Mouse (Mus musculus) B cell, adult 2 months (primary cell): ENCODE data around the gene Tor2a.

Experiments
- DNase-seq, 2 experiments: peaks; one replicate each; pipeline ENCODE4 v3.0.0; 2022

Tor2a gene

DNA sequence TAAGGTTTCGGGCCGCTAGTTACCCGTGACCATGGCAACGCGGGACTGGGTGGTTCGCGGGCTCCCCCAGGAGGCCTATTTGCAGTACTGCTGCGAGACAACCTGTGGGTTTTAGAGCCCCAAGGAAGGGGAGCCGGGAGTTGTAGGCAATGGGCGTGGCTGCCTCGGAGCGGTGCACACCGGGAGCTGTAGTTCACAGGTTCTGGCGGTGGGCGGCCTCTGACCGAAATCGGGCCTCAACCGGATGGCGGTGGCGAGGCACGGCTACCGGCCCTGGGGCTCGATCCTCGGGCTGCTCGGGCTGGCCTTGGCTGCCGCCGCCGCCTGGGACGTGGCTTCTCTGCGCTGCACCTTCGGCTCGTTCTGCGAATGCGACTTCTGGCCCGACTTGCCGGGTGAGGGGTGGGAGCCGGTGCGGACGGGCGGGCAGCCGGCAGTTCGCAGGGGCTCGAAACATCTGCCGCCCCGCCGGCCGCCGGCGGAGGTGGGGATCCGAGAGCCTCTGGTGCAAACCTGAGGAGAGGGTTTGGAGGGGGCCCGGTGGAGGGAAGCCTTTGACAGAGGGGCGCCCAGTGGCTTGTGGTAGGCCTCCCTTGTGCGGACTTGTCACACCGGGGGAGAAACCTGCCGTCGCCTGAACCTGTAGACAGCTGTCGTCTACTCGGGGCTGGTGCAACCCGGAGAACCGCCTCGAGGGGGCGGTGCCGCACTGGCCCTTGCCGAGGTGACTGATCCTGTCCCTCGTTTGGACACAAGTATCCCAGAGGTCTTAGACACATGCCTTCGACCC, at the start of gene Tor2a:
Gene Tor2a, plus strand, starts transcription at position 179 of the 790 bp plus-strand sequence.
- DNase-seq: peak; percentile 97 to 99

DNA sequence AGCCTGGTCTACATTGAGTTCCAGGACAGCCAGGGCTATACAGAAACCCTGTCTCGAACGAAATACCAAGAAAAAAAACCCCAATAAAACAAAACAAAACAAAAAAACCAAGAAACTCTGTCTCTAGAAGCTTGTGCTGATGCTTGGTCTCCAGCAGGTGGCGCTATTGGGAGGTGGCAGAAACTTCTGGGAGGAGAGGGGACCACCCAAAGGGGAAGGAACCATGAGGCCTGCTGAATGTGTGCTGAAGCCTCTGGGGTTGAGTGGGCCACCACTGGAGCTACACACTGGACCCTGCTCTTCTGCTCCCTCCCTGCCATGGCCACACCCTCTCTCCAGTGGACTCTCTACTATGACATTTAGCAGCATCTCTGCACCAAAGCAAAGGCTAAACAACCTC, 48.4 kb upstream of the Tor2a start:
- DNase-seq: peak; percentile 84 to 86

DNA sequence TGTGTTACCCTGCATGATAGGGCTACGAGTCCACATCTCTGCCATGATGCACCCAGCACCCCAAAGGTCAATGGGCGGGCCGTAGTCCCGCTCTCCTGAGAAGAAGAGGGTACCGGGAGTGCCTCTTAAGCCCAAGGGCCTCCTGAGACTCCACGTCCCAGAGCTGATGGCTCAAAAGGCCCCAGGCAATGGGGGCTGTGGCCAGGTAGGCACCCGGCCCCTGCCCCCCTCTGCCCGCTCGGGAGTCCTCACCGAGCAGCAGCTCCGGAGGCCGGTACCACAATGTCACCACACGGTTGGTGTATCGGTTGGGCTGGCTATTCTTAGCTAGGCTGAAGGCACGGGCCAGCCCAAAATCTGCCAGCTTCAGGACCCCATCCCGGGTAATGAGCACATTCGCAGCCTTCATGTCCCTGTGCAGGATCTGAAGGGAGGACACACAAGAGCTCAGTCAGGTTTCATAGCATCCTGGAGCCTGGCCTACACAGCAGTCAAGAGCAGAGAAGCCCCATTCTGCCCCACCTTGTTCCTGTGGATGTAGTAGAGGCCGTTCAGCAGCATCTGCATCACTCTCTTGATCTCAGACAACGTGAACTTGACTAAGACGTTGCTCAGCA, 47.4 kb upstream of the Tor2a start:
- DNase-seq: no peak

DNA sequence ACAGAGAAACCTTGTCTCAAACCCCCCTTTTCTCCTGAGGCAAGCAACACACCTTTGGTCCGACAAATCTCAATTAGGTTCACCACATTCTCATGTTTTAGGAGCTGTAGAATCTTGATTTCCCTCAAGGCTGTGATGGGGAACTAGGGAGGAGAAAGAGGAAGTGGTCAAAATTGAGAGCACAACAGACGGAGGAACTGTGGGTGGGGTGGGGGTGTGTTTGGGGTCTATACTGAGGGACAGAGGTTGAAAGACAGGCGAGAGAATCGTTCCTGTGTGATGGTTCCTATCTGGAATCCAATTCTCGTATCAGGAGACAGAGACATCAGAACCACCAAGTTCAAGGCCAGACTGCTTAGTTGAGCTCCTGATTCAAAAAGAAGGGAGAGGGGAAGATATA, 46.6 kb upstream of the Tor2a start:
- DNase-seq: peak; percentile 58 to 68

DNA sequence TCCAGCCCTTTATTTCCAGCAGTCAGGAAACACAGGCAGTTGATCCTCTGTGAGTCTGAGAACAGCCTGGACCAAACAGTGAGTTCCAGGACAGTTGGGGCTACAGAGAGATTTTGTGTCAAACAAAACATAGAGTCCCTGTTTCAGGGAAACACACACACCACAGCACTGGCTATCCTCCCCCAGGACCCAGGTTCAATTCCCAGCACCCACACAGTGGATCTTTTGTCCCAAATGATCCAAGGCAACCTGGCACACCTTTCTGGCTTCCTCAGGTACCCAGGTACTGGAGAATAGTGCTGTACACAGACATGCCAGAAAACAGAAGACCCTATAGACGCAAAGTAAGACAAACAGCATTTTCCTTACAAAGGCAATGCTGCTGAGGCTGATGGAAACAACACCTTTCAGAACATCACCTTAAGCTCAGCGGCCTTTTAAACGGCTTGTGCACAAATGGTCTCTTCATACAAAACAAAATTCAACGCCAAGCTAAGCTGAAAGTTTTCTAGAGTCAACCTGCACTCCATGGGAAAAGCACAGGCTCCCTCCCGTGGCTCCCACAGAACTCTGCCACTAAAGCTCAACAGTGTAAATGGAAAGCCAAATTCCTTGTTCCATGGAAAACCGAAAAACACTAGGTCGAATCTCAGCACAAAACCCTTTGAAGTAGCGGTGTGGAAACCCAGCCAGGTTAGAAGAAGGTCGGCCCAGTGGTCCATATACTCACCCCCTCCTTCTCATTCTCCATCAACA, 45.6 kb upstream of the Tor2a start:
- DNase-seq: no peak

DNA sequence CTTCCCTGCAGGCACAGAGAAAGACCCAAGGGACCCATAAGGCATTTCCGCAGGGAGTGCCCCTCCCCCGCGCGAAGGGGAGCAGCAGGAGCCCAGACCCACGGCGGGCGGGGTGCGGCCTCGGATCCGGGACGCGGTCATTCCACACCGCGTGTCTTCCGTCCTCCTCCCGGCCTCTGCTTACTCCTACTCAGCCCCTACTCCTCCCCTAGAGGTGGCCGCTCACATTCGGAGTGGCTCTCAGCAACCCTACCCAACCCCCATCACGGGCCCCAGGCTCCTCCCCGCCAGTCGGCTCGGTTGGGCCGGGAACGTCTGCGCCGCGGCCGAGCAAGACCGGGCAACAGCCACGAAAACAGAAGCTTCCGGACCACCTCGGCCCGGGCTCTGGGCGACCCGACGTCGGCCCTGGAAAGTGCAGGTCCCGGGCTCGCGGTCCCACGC, 44.9 kb upstream of the Tor2a start:
- DNase-seq: peak; percentile 71 to 72

DNA sequence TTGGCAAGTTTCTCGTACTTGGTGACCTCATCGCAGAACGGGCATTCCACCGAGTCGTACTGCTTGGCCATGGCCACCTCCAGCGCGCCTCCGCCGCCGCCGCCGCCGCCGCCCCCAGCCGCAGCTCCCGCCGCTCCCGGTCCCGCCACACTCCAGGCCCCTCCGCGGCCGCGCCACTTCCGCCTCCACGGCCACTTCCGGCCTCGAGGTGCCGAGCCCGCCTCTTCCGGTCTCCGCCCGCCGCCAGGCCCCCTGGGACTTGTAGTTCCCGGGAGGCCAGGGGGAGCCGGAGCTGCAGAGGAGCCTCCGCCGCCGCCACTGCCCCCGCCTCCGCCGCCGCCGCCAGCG, 44.5 kb upstream of the Tor2a start:
- DNase-seq: peak; percentile 99

DNA sequence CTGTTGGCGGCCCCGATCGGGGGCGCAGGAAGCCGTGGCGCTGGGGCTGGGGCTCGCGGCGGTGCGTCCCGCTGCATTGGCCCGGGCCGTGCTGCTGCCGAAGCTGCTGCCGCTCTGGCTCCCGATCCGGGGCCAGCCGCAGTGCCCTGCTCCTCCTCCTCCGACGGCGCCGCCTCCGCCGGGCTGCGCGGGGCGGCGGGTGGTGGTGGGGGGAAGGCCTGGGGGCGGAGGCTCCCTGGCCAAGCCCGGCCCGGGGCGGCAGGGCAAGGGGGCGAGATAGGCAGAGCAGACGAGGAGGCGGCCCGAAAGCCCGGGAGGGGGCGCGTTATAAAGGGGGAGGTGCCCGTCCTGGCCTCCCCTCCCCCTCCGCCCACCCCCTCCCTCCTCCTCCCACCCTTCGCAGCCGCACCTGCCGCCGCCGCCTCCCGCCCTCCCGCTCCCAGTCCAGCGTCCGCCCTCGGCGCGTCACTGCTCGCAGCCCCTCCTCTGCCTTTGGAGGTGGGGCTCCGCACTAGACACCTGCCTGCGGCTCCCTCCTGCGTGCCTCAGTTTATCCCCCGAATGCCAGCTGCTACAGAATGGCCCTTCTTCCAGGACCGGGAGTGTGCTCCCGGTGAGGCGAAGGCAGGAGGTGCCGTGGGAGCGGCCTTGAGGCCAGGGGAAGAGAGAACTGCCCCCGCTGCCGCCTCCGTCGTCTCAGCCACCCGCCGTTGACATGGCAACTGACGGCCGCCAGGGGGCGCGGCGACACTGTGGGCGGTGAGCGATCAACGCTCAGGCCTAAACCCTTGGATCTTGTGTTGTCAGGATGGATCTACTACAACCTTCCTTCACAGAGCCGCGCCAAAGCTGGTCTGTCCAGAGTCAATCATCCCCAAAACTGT, 43.9 kb upstream of the Tor2a start, which contains the start of gene Cdk9:
Gene Cdk9, minus strand, starts transcription at position 143 of the 884 bp plus-strand sequence.
- DNase-seq: peak; percentile 97 to 98

DNA sequence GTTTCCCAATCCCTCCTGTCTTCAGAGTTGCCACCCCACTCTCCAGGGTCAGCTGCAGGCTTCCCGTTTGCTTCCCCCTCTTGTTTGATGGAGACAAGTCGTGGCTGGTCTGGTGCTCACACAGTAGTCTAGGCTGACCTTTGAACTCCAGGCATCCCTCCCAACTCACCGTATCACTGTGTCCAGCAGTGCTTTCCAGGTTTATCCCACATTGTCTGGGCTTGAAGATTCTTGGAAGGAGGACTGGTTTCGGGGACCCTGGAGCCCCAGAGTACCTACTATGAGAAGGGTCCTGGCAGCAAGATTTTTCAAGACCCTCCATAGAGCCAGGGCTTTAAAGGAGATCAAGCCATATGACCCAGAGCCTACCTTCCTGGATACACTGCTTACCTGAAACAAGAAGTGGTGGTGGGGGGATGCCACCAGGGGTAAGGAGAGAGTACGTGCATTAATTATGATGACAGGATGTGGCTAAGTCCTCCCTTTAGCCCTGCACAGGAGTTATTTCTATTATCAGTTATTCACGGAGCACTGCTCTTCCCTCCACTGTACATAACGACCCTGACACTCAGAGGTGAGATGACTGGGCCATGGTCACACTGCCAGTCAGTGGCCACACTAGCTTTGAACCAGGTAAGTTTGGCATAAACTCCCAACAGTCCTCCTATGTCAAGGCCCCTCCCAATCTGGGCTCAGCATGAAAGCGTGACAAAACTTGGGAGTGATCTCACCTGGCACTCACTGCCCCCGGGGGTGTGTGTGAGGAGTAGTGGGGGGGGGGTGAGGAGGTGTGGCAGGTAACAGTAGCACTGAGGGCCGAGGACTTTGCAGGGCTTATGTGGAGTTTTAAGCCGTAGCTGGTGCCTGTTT, 42.7 kb upstream of the Tor2a start:
- peak; percentile 52 to 63 for DNase-seq

DNA sequence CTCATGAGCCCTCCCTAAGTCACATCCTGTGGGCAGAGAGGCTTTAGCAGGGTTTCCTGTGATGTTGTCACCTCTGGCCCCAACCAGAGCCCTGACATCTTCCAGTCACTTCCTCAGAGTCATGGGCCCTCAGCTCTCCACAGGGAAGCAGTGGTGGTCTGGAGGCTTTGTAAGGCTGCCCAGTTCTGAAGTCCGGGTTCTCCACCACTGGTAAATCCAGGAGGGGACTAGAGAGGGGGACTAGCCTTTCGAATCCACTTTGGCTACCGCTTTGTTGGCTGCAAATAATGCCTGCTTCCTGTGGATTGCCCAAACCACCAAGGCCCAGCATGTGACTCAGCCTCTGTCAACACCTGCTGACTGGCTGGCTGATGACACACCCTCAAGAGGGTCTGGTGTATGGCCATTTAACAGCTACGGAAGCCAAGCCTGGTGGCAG, 42.0 kb upstream of the Tor2a start:
- DNase-seq: peak; percentile 80 to 82

DNA sequence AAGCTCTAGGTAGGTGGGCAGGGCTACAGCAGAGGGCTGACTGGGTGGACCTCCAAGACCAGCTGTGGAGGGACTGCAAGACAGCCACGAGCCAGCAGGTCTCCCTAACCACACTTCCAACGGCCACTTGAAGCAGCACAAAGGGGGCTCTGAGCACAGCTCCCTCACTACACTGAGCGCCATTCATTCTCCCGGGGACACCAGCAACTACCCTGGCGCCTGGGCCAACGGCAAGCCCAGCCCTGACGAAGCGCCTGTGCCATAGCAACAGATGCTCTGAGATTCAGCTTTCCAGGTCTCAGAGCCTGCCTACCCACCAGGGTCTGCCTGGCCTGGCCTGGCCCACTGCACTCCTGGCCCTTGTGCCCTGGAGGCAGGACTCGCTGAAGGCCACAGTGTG, 38.3 kb upstream of the Tor2a start:
- DNase-seq: no peak

DNA sequence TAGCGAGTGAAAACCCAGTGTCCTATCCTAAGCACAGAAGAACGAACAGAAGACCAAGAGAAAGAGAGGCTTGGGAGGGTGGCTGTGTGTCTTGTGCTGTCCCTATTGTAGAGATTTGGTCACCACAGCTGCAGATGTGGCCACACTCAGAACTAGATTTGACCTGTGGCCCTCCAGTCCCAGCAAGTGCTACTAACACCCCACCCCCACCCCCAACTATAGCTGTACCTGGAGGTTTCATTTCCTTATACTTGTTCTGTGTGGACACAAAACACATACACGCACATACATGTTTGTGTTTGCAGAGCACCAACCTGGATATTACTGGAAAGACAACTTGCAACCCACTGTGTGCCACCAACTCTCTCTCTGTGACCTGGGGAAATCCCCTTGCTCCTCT, 37.0 kb upstream of the Tor2a start:
- DNase-seq: peak; percentile 32 to 37

DNA sequence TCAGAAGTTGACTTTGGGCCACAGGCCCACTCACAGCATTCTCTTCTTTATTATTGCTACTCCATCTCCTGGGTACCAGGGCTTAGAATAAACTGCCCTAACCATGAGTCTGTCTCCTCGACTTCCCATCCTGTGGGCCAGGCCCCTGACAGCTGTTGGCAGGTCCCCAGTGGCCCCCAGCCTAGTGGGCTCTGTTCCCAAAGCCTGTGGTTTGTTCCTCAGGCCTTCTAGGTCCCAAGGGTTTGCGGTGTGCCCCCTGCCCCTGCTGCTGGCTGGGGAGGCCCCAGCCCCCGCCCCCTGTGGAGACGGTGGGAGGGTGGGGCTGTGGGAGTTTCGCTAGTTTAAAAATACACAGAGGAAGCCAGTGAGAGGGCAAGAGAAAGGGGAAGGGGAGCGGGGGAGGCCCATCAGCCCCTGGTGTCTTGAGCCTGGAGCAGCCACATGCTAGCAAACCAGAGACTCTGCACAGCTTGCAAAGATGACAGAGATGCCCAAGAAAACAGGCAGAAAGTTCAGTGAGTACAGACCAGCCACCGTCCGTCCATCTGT, 36.3 kb upstream of the Tor2a start, which contains the start of gene Sh2d3c:
Gene Sh2d3c, plus strand, starts transcription at position 375 of the 549 bp plus-strand sequence.
- peak; percentile 54 to 56 for DNase-seq

DNA sequence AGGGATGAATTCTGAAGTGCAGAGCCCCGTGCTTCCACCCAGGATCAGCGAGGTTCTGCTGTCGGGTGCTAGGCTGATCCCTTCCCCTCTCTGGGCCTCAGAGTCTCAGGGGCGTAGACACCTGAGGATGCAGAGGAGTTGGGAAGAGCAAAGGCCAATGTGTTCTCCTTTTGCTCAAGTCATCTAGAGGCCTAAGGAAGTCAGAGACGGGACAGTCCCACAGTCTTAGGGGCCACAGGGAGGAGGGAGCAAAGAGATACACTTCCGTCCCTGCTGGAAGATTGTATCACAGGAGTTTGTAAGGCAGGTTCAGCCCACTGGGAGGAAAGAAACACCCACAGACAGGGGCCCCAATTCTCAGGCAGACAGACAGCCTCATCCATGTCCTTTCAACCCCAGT, 35.0 kb upstream of the Tor2a start:
- peak; percentile 22 to 25 for DNase-seq

DNA sequence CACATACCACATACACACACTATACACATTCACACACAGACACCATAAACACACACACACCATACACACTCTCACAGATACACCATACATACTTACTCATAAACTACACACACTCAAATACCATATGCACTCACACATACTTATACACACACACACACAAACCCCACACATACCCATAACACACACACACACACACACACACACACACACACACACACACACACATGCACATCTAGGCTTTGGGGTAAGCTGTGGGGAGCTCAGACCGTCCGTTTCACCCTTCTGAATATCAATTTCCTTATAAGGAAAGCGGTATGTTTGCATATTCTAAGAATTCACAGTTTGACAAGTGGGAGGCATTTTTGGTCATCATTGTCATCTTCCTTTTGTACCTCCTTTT, 34.5 kb upstream of the Tor2a start:
- no peak for DNase-seq

DNA sequence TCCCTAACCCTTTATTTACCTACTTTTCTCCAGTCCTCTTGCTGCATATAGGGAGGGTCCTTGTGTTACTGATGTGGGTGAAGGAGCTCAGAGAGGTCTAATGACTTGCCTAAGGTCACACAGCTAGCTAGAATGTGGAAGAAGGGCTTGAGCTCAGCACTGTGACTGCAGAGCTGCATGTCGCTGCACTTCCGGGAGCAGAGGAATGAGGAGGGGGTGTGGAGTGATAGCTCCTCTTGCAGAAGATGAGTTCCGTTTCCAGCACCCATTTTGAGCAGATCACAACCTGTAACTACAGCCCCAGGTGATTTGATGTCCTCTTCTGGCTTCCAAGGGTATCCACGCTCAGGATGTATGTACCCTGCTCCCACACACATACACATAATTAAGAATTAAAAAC, 32.9 kb upstream of the Tor2a start:
- no peak for DNase-seq

DNA sequence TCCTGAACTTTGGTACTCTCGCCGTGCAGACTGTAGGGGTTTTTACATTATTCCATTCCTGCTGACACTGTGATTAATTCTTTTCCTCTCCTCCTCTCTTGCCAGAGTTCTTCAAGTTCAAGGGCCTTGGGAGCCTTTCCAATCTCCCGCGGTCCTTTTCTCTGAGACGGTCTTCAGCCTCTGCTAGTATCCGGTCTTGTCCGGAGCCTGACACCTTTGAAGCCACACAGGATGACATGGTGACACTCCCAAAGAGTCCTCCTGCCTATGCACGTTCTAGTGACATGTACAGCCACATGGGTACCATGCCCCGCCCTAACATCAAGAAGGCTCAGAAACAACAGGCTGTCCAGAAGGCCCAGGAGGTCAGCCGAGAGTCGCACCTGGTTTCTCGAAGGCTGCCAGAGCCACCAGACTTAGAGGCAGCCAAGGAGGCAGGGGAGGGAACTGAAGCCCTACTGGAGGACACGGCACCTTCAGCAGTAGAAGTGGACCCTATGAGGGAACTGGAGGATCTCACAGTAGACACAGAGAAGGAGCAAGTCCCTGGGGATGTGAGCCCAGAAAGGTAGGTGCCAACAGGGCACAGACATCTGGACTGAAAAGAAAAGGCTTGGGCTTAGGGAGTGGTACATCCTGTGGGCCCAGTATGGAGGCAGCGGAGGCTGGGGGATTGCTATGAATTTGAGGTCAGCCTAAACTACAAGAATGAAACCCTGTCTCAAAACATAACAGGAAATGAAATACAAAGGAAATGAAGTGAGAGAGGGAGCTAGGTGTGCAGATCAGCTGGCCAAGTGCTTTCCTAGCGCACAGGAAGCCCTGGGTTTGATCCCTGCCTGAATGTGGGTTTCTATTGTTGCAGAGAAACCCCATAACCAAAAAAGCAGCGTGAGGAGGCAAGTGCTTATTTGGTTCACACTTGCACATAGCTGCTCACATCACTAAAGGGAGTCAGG, 31.9 kb upstream of the Tor2a start:
- DNase-seq: no peak

DNA sequence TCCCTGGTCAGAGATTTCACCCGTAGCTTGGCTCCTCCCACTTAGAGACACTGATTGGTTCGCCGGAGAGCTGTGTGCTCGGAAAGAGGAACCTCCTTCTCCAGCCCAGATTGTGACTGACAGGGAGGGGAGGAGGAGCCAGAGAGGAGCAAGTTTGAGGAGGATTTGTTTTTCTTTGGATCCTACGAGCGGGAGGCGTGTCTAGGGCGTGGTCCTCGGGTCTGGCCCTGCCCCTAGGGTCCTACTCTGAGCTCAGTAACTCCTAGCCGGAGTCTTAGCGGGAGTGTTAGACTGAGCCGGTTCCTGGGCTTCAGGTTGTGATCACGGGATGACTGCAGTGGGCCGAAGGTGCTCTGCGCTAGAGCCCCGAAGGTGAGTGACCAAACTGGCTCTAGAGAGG, 29.6 kb upstream of the Tor2a start:
- DNase-seq: peak; percentile 86 to 89

DNA sequence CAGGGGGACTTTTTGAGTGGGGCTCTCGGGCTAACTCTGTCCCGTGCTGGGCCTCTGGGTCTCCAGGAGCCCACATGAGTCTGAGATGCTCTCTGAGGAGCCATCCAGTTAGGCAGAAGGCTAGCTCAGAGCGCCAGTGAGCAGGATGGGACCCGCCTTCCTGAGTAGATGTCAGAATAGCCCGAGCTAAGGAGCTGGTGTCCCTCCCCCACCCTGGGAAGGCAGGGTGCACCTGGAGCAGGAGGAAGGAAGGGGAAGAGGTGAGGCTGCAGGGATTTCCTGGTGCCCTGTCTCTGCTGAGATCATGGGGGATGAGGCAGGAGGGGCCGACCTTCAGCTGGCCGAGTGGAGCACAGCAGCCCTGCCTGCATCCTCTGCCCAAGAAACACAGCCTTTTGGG, 28.6 kb upstream of the Tor2a start:
- no peak for DNase-seq

DNA sequence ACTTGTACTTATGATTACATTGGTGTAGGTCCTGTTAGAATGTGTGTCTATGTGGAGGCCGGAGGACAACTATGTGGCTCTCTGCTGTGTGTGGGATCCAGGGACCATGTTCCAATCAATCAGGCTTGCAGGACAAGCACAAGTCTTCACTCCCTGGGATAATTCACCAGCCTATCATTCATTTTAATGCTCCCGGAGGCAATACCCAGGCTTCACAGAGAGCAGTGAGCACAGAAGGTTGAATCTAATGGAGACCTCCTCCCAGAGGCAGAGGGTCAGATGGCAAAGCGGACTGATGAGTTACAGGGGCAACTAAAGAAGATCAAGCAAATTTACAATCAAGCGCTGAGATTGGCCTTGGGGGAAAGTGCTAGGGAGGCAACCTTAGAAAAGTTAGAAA, 27.5 kb upstream of the Tor2a start:
- DNase-seq: no peak
